Mouse (Mus musculus) heart, postnatal 14 days (tissue): ENCODE measurements around the gene Txnip. TPM values are rescaled to one million over a fixed set of nuclear protein-coding genes. Genes with fewer than 3 reads are reported as not detected.
A peak's percentile ranks its signal among the peaks of the same experiment; 100 is the strongest.

Source experiments
- DNase-seq, 2 experiments: peaks; one replicate each; pipeline ENCODE4 v3.0.0; 2021 to 2022
- intact Hi-C: fragments of 180-260 bp; cut with DNase I; formaldehyde crosslinking; loops from one replicate; pipeline ENCODE4 v1.15.1; 2025
- total RNA-seq, 2 experiments: library from RNA; stranded (reverse); gene quantifications; 2 replicates each; pipeline ENCODE4 v1.2.3; 2021

The Txnip gene
- total RNA-seq, 2 experiments from 2014 or later, result 512 to 552 TPM

- peak in 1 of 2 experiments; percentile 39 for DNase-seq
- intact Hi-C loops, result no loop called here
These were observed 6.9 kb downstream of the Txnip start for GRCm38 (mm10) chr3:96564633-96565032.

- intact Hi-C loops, result no loop called here
- DNase-seq, result no peak
These were observed 7.3 kb downstream of the Txnip start for GRCm38 (mm10) chr3:96565105-96565504.

GRCm38 (mm10) chr3:96566661-96567450 lies 9.1 kb downstream of the Txnip start:
- intact Hi-C loops, result no loop called here
- no peak for DNase-seq

- no peak for DNase-seq
These were observed 10.8 kb downstream of the Txnip start for GRCm38 (mm10) chr3:96568605-96569004.

GRCm38 (mm10) chr3:96569506-96569905 lies 11.7 kb downstream of the Txnip start:
- peak in 1 of 2 experiments; percentile 36 for DNase-seq
- intact Hi-C loops, result no loop called here

More at GRCm38 (mm10) chr3:96568605-96569004, 10.8 kb downstream of the Txnip start:
- intact Hi-C loops, result no loop called here

GRCm38 (mm10) chr3:96569966-96570605 lies 12.3 kb downstream of the Txnip start:
- intact Hi-C loops, result no loop called here
- DNase-seq, result no peak

GRCm38 (mm10) chr3:96570643-96571042 lies 12.9 kb downstream of the Txnip start:
- intact Hi-C loops, result no loop called here
- DNase-seq, result no peak

- no peak for DNase-seq
- intact Hi-C loops, result no loop called here
These were observed 13.6 kb downstream of the Txnip start for GRCm38 (mm10) chr3:96571336-96571735.

- peak; percentile 57 to 80 for DNase-seq
- intact Hi-C loops, result no loop called here
These were observed 14.3 kb downstream of the Txnip start for GRCm38 (mm10) chr3:96571896-96572698.

GRCm38 (mm10) chr3:96573611-96574511 lies 16.1 kb downstream of the Txnip start:
- intact Hi-C loops, result no loop called here

GRCm38 (mm10) chr3:96575272-96575984 lies 17.7 kb downstream of the Txnip start:
- intact Hi-C loops, result no loop called here
- DNase-seq, result peak; percentile 75 to 88

More at GRCm38 (mm10) chr3:96573611-96574511, 16.1 kb downstream of the Txnip start:
- DNase-seq, result no peak

- intact Hi-C loops, result loop anchor here (1.0 kb wide), 1 partner anchor 19 kb away; the partner anchor contains the start of gene Txnip
- DNase-seq, result peak; percentile 76 to 77
These were observed 18.4 kb downstream of the Txnip start for GRCm38 (mm10) chr3:96576005-96576658.

GRCm38 (mm10) chr3:96576690-96577541 lies 19.2 kb downstream of the Txnip start, which contains the start of gene Gm16253:
Gm16253 (plus strand) TSS chr3:96576984.
- peak; percentile 89 to 95 for DNase-seq
- intact Hi-C loops, result loop anchor here (1.0 kb wide), 1 partner anchor 20 kb away; the partner anchor contains the start of gene Txnip

GRCm38 (mm10) chr3:96577566-96577965 lies 19.8 kb downstream of the Txnip start:
- DNase-seq, result peak in 1 of 2 experiments; percentile 32
- intact Hi-C loops, result no loop called here

GRCm38 (mm10) chr3:96578561-96579238 lies 20.9 kb downstream of the Txnip start:
- intact Hi-C loops, result no loop called here
- DNase-seq, result peak in 1 of 2 experiments; percentile 25

- no peak for DNase-seq
- intact Hi-C loops, result no loop called here
These were observed 21.5 kb downstream of the Txnip start for GRCm38 (mm10) chr3:96579239-96579750.
